Comparison of ENCODE assay signal across 8 mouse cellular contexts in genomic region chr4:106838548-106839253, GRCm38 (mm10). TPM values are rescaled to one million over a fixed set of nuclear protein-coding genes. Genes with fewer than 3 reads are reported as not detected.
DNase-seq lines count a peak whose midpoint lies in the region; ATAC-seq and TF ChIP-seq lines count a peak whose summit lies in the region.

No protein-coding gene starts in this region.

- DNase-seq in 3134 (ENCODE audit: extremely low read depth, insufficient read length, low spot score), result peak; percentile 85
- peak; percentile 100 for DNase-seq in adrenal gland, postnatal 25 days
- DNase-seq in embryonic facial prominence, embryonic 11.5 days (ENCODE audit: low spot score), result peak; percentile 94
- DNase-seq in heart, adult 18-20 months, result peak; percentile 96 to 99
- DNase-seq in kidney, adult 2 months, result peak; percentile 96
- DNase-seq in midbrain, embryonic 14.5 days, result peak; percentile 96
- peak; percentile 92 for DNase-seq in spleen, adult 12 weeks (ENCODE audit: low spot score)

- H3K4me1 ChIP-seq in embryonic facial prominence, embryonic 11.5 days (ENCODE audit: control insufficient read depth, insufficient read depth, low read length), result peaks cover 9% of the 10 kb centered on the region
- H3K4me1 ChIP-seq in kidney, adult 2 months (ENCODE audit: control insufficient read depth, insufficient read depth, low read length), result peaks cover 6% of the 10 kb centered on the region; the same call in 1 of the 2 replicates
- H3K4me1 ChIP-seq in limb, embryonic 12.5 days (replicated peaks), result peaks cover 70% of the 10 kb centered on the region
- peaks cover 39% of the 10 kb centered on the region for H3K4me1 ChIP-seq in midbrain, embryonic 14.5 days (ENCODE audit: control insufficient read depth, insufficient read depth, low read length)

- peak; percentile 83 for ATAC-seq in embryonic facial prominence, embryonic 11.5 days (replicated peaks; ENCODE audit: insufficient number of reproducible peaks, low FRiP score, low TSS enrichment, low read depth)
- peak; percentile 80 for ATAC-seq in limb, embryonic 12.5 days (ENCODE audit: insufficient number of reproducible peaks, insufficient read depth, low FRiP score, low TSS enrichment, low read depth)
- peak; percentile 84 for ATAC-seq in midbrain, embryonic 14.5 days (ENCODE audit: low FRiP score, low TSS enrichment)

- H3K9ac ChIP-seq in embryonic facial prominence, embryonic 11.5 days (replicated peaks; ENCODE audit: low read length), result peak overlapping the region; percentile 86
- peak overlapping the region; percentile 74 for H3K9ac ChIP-seq in limb, embryonic 12.5 days (replicated peaks)
- H3K9ac ChIP-seq in midbrain, embryonic 14.5 days (replicated peaks; ENCODE audit: low read length), result peak overlapping the region; percentile 81

- WGBS in embryonic facial prominence, embryonic 11.5 days, result under 1% methylated on average over 36 of the region's 36 CpGs
- 5% methylated on average over 36 of the region's 36 CpGs for WGBS in kidney, adult 2 months
- WGBS in limb, embryonic 12.5 days, result 3% methylated on average over 35 of the region's 36 CpGs
- WGBS in midbrain, embryonic 14.5 days, result under 1% methylated on average over 36 of the region's 36 CpGs

- H3K27me3 ChIP-seq in embryonic facial prominence, embryonic 11.5 days (ENCODE audit: control insufficient read depth, insufficient read depth, low read length), result no peaks in the 10 kb centered on the region
- H3K27me3 ChIP-seq in kidney, adult 2 months (replicated peaks; ENCODE audit: control insufficient read depth, insufficient read depth, low read length), result no peaks in the 10 kb centered on the region
- H3K27me3 ChIP-seq in limb, embryonic 12.5 days, result no peaks in the 10 kb centered on the region
- H3K27me3 ChIP-seq in midbrain, embryonic 14.5 days (ENCODE audit: control insufficient read depth, insufficient read depth, low read length), result no peaks in the 10 kb centered on the region

- H3K36me3 ChIP-seq in embryonic facial prominence, embryonic 11.5 days (replicated peaks; ENCODE audit: control insufficient read depth, insufficient read depth, low read depth, low read length), result no peaks in the 10 kb centered on the region
- H3K36me3 ChIP-seq in kidney, adult 2 months (ENCODE audit: control insufficient read depth, insufficient read depth, low read length), result no peaks in the 10 kb centered on the region
- no peaks in the 10 kb centered on the region for H3K36me3 ChIP-seq in limb, embryonic 12.5 days
- H3K36me3 ChIP-seq in midbrain, embryonic 14.5 days (ENCODE audit: control insufficient read depth, insufficient read depth, low read length), result no peaks in the 10 kb centered on the region

- H3K4me2 ChIP-seq in embryonic facial prominence, embryonic 11.5 days (ENCODE audit: low read depth, low read length), result peak overlapping the region; percentile 99
- H3K4me2 ChIP-seq in limb, embryonic 12.5 days, result peak overlapping the region; percentile 96
- peak overlapping the region; percentile 100 for H3K4me2 ChIP-seq in midbrain, embryonic 14.5 days (ENCODE audit: low read length)

- TF ChIP-seq POLR2A in kidney, adult 2 months (IDR thresholded peaks at IDR 0.05; ENCODE audit: low read depth, low read length), result no peak

- H3K27ac ChIP-seq in embryonic facial prominence, embryonic 11.5 days (replicated peaks; ENCODE audit: low read depth, low read length), result peak overlapping the region; percentile 99
- peak overlapping the region; percentile 93; the same call in 1 of the 2 replicates for H3K27ac ChIP-seq in kidney, adult 2 months (ENCODE audit: insufficient read depth, low read depth, low read length)
- peak overlapping the region; percentile 99 for H3K27ac ChIP-seq in limb, embryonic 12.5 days
- H3K27ac ChIP-seq in midbrain, embryonic 14.5 days (replicated peaks; ENCODE audit: low read depth, low read length), result peak overlapping the region; percentile 100

- peak overlapping the region; percentile 48 for H3K4me3 ChIP-seq in embryonic facial prominence, embryonic 11.5 days (ENCODE audit: low read depth, low read length)
- H3K4me3 ChIP-seq in kidney, adult 2 months (ENCODE audit: insufficient read depth, low read depth, low read length), result peak overlapping the region; percentile 74
- peak overlapping the region; percentile 51 for H3K4me3 ChIP-seq in limb, embryonic 12.5 days (replicated peaks)
- peak overlapping the region; percentile 52 for H3K4me3 ChIP-seq in midbrain, embryonic 14.5 days (replicated peaks; ENCODE audit: low read depth, low read length)

- TF ChIP-seq CTCF in kidney, adult 2 months (conservative IDR thresholded peaks at IDR 0.05; ENCODE audit: insufficient read depth, insufficient read length, low read depth, low read length), result peak; percentile 77

- H3K9me3 ChIP-seq in embryonic facial prominence, embryonic 11.5 days (replicated peaks; ENCODE audit: control insufficient read depth, low read length), result no peaks in the 10 kb centered on the region
- H3K9me3 ChIP-seq in limb, embryonic 12.5 days, result no peaks in the 10 kb centered on the region
- H3K9me3 ChIP-seq in midbrain, embryonic 14.5 days (ENCODE audit: control insufficient read depth, low read length), result no peaks in the 10 kb centered on the region

RNA-seq across cellular contexts. Expression of gene Acot11, which starts 33.9 kb away (rescaled TPM):
- total RNA-seq in adrenal gland, postnatal 25 days (2021), result 32.5 and 50.9 TPM in 2 replicates
- polyA plus RNA-seq in embryonic facial prominence, embryonic 11.5 days (2014; fragmentation: Nextera tagmentation; extraction: Ambion mirVana), result 1.1 and 1.2 TPM in 2 replicates
- 10 to 100 TPM; 24.2 to 38.0 TPM for total RNA-seq in heart, adult 18-20 months (2021)
- 18.2 and 20.2 TPM in 2 replicates for polyA plus RNA-seq in kidney, adult 2 months (2012; rRNA removed)
- 4.6 and 6.8 TPM in 2 replicates for polyA plus RNA-seq in limb, embryonic 12.5 days (2016; fragmentation: Nextera tagmentation; extraction: Ambion mirVana)
- 0.78 and 1.3 TPM in 2 replicates for polyA plus RNA-seq in midbrain, embryonic 14.5 days (2014; fragmentation: Nextera tagmentation; extraction: Ambion mirVana)

Comparison
In these comparisons a context has a peak if more than half of its experiments do, and no peak if none do; other contexts are left out.
1. Peak in every context shown above with its lines: DNase-seq, ATAC-seq, H3K4me3 ChIP-seq and H3K27ac ChIP-seq.